Mouse (Mus musculus) olfactory bulb, adult 2 months (tissue): Measurements from ENCODE around the gene Nap1l2.

Experiments used
- CTCF ChIP-seq: fragments of 200-500 bp; IDR thresholded peaks from 2 replicates; pipeline ENCODE4 v1.5.1; 2012; ENCODE audit warnings: low read depth, mild to moderate bottlenecking, low read length, moderate library complexity; ENCODE audit not compliant: insufficient read depth
- POLR2A ChIP-seq: fragments of 200-500 bp; IDR thresholded peaks from 2 replicates; pipeline ENCODE4 v1.6.1; 2012; ENCODE audit warnings: mild to moderate bottlenecking, low read depth, low read length, moderate library complexity; ENCODE audit not compliant: insufficient read depth

- TF ChIP-seq POLR2A (no peak), CTCF (no peak)
Measured at GRCm38 (mm10) chrX:103185781-103186430, 534 bp downstream of the Nap1l2 start.
